Mouse (Mus musculus) lung, postnatal 0 days (tissue): ENCODE measurements around the gene Hdhd5. TPM values are rescaled to one million over a fixed set of nuclear protein-coding genes. Genes with fewer than 3 reads are reported as not detected.

Source experiments
- ATAC-seq: fragments of 200-750 bp; cut with Nextera tagmentation; 2 replicates; pipeline ENCODE4 v1.8.0; 2017; ENCODE audit warnings: moderate library complexity
- DNase-seq: peaks from one replicate; pipeline ENCODE4 v3.0.0-alpha.2; 2016; ENCODE audit warnings: low spot score
- H3K27ac ChIP-seq: fragments of 300-500 bp; sonication (generic); 2 replicates; pipeline ENCODE4 v1.5.1; 2014; ENCODE audit warnings: antibody characterized with exemption, mild to moderate bottlenecking, low read length, mixed read lengths
- H3K27me3 ChIP-seq: fragments of 300-500 bp; sonication (generic); replicated peaks from 2 replicates; pipeline ENCODE4 v1.6.1; 2014; ENCODE audit warnings: low read length, mixed read lengths; ENCODE audit not compliant: insufficient read depth
- H3K36me3 ChIP-seq: fragments of 300-500 bp; sonication (generic); 2 replicates; pipeline ENCODE4 v1.6.1; 2014; ENCODE audit warnings: low read length, mixed read lengths; ENCODE audit not compliant: insufficient read depth
- H3K4me1 ChIP-seq: fragments of 300-500 bp; sonication (generic); 2 replicates; pipeline ENCODE4 v1.6.1; 2014; ENCODE audit warnings: antibody characterized with exemption, low read depth, low read length, mixed read lengths; ENCODE audit not compliant: insufficient read depth
- H3K4me2 ChIP-seq: fragments of 300-500 bp; sonication (generic); replicated peaks from 2 replicates; pipeline ENCODE4 v1.6.1; 2014; ENCODE audit warnings: low read depth, mild to moderate bottlenecking, low read length, moderate library complexity, mixed read lengths
- H3K4me3 ChIP-seq: fragments of 300-500 bp; sonication (generic); 2 replicates; pipeline ENCODE4 v1.5.1; 2014; ENCODE audit warnings: low read depth, low read length
- H3K9ac ChIP-seq: fragments of 300-500 bp; sonication (generic); replicated peaks from 2 replicates; pipeline ENCODE4 v1.6.1; 2014; ENCODE audit warnings: low read depth, mild to moderate bottlenecking
- H3K9me3 ChIP-seq: fragments of 300-500 bp; sonication (generic); 2 replicates; pipeline ENCODE4 v1.6.1; 2016; ENCODE audit warnings: low read length, mixed read lengths
- CTCF ChIP-seq: IDR thresholded peaks from 2 replicates; pipeline ENCODE4 v1.5.1; 2016; ENCODE audit warnings: antibody characterized with exemption, mild to moderate bottlenecking
- EP300 ChIP-seq: IDR thresholded peaks from 2 replicates; pipeline ENCODE4 v1.6.1; 2016; ENCODE audit warnings: antibody characterized with exemption, mild to moderate bottlenecking, control low read depth
- WGBS: fragments of 180-500 bp; shearing (Covaris S2); extraction: QIAGEN DNeasy Blood & Tissue Kit; methylation state at CpG from one replicate; pipeline ENCODE4 v1.1.7; 2014; 5-methylcytosine and 5-hydroxymethylcytosine counted together
- polyA plus RNA-seq: library from polyadenylated mRNA; unstranded; fragments of >200 nt; fragmentation: Nextera tagmentation; extraction: Ambion mirVana; gene quantifications from 2 replicates; pipeline ENCODE4 v1.2.1, GENCODE M21; 2015

Hdhd5 gene
- polyA plus RNA-seq, 1 experiment from 2014 or later = 10.1 TPM

DNA sequence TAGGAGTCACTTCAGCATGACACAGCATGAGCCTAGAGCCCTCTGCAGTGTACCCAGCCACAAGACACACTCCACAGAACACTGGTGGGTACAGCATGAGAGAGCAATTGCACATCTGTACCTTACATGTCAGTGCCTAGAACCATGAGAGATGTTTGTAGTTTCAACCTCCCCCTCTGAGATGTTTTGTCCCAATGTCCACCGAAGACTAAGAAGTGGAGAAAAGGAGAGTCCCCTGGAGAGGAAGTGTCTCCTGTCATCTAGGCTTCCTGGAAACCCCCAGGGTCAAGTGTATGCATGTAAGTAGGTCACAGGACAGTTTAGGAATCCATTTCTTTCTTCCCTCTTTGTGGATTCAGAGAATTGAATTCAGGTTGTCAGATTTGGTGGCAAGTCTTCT lies 41.3 kb upstream of the Hdhd5 start:
- Histone ChIP-seq H3K4me1 (no peaks in the 10 kb centered on the region), H3K9me3 (no peaks in the 10 kb centered on the region), H3K36me3 (no peaks in the 10 kb centered on the region), H3K9ac (no peak overlapping the region), H3K4me2 (no peak overlapping the region), H3K27me3 (no peaks in the 10 kb centered on the region), H3K4me3 (no peak overlapping the region), H3K27ac (no peak overlapping the region)
- 57% methylated on average over 1 of the region's 1 CpGs for WGBS
- ATAC-seq = no peak
- TF ChIP-seq EP300 = no peak
- TF ChIP-seq CTCF = no peak
- DNase-seq = no peak

DNA sequence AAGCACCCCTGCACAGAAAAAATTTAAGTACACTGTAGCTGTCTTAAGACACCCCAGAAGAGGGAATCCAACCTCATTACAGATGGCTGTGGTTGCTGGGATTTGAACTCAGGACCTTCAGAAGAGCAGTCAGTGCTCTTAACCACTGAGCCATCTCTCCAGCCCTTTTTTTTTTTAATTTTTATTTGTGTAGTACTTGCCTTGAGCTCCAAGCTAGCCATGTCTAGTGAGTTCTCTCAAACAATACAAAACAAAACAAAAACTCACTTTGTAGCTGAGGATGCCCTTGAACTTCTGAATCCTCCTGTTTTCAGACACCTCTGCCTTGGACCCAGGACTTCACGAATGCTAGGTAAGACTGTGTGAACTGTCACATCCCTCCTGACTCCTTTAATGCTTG lies 37.1 kb upstream of the Hdhd5 start:
- H3K36me3 ChIP-seq = no peaks in the 10 kb centered on the region
- no peak overlapping the region for H3K27ac ChIP-seq
- no peak overlapping the region for H3K4me2 ChIP-seq
- no peaks in the 10 kb centered on the region for H3K4me1 ChIP-seq
- WGBS = 64% methylated on average over 1 of the region's 1 CpGs
- ATAC-seq (no peak), DNase-seq (no peak)
- H3K4me3 ChIP-seq = no peak overlapping the region
- H3K27me3 ChIP-seq = no peaks in the 10 kb centered on the region
- no peaks in the 10 kb centered on the region for H3K9me3 ChIP-seq
- H3K9ac ChIP-seq = no peak overlapping the region
- no peak for TF ChIP-seq CTCF
- no peak for TF ChIP-seq EP300

DNA sequence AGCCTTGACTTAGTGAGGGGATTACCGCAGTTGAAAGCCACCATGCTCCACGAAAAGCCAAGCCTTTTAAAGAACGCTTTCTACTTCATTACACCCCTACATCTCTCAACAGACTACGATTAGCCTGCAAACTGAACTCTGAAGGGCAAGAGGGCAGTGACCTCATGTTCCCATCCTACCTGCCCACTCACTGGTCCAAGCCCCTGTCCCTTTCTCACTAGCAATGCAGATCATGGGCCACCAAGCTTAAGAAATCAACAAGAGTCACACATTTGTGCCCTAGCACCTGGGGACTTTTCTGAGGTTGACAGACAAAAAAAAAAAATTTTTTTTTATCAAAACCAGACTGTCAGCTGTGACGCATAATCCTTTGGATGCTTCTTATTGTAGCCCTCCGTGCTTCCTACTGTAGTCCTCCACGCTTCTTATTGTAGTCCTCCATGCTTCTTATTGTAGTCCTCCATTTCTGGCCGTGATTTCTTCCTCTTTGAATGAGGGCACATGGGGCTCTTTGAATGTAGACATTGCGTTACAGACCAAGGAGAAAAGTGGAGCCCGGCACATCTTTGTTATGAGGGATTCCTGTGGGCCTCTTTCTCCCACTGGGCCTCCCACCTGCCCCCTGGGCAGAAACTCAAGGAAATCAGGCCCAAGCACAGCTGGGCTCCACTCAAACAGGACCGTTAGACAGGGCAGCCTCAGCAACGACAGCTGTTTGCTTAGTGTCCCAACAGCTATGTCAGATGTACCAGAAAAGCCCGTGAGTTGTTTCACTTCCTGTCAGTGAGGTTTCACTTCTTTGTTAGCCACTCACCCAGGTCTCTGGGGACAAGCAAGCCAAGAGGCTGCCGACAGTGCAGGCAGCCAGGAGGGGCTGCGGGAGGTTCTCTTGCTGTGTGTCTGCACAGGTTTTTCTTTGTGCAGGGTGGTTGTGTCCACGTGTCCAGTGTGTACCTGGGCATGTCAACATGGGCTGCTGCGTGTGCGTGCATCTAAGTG lies 36.1 kb upstream of the Hdhd5 start:
- ATAC-seq (peak; percentile 43; the same call in 1 of the 2 replicates), DNase-seq (peak; percentile 47)
- Histone ChIP-seq H3K4me3 (no peak overlapping the region), H3K27me3 (no peaks in the 10 kb centered on the region), H3K27ac (no peak overlapping the region), H3K9me3 (no peaks in the 10 kb centered on the region), H3K4me2 (no peak overlapping the region), H3K36me3 (no peaks in the 10 kb centered on the region), H3K9ac (no peak overlapping the region), H3K4me1 (no peaks in the 10 kb centered on the region)
- TF ChIP-seq CTCF (no peak), EP300 (no peak)
- WGBS = 60% methylated on average over 18 of the region's 18 CpGs

DNA sequence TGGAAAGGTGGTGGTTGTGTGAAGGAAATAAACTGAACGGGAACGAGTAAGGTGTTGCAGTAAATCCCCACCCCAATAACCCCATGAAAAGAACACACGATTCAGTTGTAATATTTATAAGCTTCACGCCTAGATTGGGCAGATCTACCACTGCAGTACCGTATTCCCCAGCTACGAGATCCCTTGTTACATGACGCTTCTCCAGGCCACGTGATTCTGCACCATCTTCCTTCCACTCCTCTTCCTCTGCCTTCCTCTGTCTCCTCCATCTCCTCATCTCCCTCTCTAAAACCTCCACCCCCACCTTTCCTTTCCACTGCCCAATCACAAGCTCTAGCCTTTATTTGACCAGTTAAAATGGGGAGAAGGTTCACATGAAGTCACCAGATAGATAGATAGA lies 25.5 kb upstream of the Hdhd5 start:
- no peaks in the 10 kb centered on the region for H3K36me3 ChIP-seq
- no peaks in the 10 kb centered on the region for H3K4me1 ChIP-seq
- H3K4me3 ChIP-seq = no peak overlapping the region
- no peaks in the 10 kb centered on the region for H3K27me3 ChIP-seq
- DNase-seq = no peak
- H3K4me2 ChIP-seq = no peak overlapping the region
- no peaks in the 10 kb centered on the region for H3K9me3 ChIP-seq
- no peak overlapping the region for H3K9ac ChIP-seq
- H3K27ac ChIP-seq = no peak overlapping the region
- no peak for ATAC-seq
- no peak for TF ChIP-seq CTCF
- TF ChIP-seq EP300 = no peak
- 86% methylated on average over 8 of the region's 8 CpGs for WGBS

DNA sequence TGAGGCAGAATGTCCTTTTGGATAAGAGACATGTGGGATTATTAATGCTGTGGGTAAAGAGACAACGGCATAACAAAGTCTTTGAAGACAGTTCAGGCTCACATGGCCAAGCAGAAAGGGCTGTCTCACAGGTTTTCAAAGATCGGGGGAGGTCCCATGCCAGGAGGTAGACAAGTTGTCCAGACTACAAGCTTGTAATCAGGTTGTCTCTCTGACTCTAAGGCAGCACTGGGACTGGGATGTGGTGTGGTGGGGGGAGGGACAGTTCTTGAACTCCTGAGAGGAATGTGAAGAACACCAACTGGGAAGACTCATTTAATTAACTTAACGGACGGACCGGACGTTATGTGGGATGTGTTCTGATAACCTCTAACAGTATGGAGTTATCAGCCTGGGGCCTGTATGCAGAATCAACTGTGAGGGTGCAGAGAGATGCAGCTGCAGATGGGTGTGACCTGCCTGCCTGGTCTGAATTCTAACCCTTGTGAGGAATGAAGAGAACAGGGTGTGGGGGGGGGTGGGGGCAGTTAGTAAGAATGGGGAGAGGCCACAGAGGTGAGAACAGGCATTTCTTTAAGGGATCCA lies 25.0 kb upstream of the Hdhd5 start:
- TF ChIP-seq EP300 (no peak), CTCF (no peak)
- no peak for DNase-seq

DNA sequence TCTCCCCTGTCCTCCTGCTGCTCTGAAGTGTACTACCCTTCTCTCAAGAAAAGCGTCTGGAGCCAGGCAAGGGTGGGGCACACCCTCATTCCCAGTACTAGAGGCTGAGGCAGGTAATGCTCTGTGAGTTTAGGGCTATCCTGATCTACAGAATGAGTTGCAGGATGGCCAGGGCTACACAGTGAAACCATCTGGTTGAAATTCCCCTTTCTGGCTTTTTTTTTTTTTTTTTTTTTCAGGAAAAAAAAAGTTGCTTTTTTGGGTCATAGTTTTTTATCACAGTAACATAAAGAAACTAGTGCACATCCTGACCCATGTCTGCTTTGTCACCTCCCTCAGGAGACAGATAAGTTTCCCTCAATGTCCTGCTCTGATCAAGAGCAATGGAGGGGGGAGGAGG lies 24.0 kb upstream of the Hdhd5 start:
- H3K27ac ChIP-seq = no peak overlapping the region
- no peak for DNase-seq
- ATAC-seq = no peak
- no peak overlapping the region for H3K9ac ChIP-seq
- no peak overlapping the region for H3K4me2 ChIP-seq
- H3K4me1 ChIP-seq = no peaks in the 10 kb centered on the region
- 33% methylated on average over 1 of the region's 1 CpGs for WGBS
- no peak overlapping the region for H3K4me3 ChIP-seq
- H3K27me3 ChIP-seq = no peaks in the 10 kb centered on the region
- no peaks in the 10 kb centered on the region for H3K9me3 ChIP-seq
- H3K36me3 ChIP-seq = no peaks in the 10 kb centered on the region
- TF ChIP-seq CTCF (no peak), EP300 (no peak)

More for the DNA sequence above, 25.0 kb upstream of the Hdhd5 start:
- Histone ChIP-seq H3K4me1 (no peaks in the 10 kb centered on the region), H3K36me3 (no peaks in the 10 kb centered on the region), H3K9ac (no peak overlapping the region), H3K27me3 (no peaks in the 10 kb centered on the region), H3K9me3 (no peaks in the 10 kb centered on the region), H3K27ac (no peak overlapping the region), H3K4me3 (no peak overlapping the region), H3K4me2 (no peak overlapping the region)
- 70% methylated on average over 6 of the region's 6 CpGs for WGBS
- ATAC-seq = no peak
